Mouse (Mus musculus): ENCODE results near the gene BC049762. TPM values are rescaled to one million over a fixed set of nuclear protein-coding genes. Genes with fewer than 3 reads are reported as not detected.

BC049762 gene
- 0.52 TPM in 1 of 2 replicates, not detected in the other for polyA plus RNA-seq (2015; fragmentation: Nextera tagmentation; extraction: Ambion mirVana)

DNA sequence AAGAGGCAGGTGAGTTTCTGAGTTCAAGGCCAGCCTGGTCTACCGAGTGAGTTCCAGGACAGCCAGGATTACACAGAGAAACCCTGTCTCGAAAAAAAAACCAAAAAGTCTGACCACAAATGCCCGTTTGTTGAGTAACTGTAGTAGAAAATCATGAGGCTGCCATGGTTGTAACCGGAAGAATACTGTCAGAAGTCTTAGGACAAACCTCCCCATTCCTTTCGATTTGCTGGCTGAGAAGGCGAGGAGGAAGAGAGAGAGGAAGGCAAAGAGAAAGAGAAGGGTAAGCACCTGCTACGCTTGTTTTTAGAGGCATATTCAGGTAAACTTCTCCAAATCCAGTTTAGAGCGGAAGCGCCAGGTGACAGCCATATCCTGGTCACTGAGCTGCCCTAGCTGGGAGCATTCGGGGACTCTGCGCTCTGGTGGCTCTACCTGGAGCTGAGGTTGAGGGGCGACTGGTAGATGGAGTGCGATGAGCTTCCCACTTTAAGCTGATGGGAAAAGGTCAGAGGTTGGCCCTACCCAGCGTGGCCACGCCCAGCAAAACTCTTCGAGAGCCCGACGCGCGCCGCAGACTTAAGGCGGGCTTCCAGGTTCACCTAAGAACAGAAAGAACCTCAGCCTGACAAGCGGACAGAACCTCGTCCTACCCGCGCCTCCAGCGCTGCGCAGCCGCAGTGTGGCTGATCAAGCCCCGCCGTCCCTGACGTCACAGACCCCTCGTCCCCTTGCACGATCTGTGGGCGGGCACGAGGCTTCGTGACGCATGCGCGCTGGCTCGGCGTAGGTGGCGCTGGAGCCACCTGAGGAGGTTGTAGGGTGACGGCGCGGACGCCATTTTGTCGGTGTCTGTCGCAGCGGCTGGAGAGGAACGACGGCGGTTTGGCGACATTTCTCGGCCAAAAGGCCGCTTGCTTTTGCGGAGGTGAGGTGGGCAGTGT, at the start of gene BC049762:
Gene BC049762, minus strand, starts transcription at position 705 of the 944 bp plus-strand sequence.
- H3K27ac ChIP-seq, result peak within 1 kb of the TSS; percentile 87
- peak; percentile 97 for ATAC-seq (ENCODE audit: borderline replicate concordance, extremely low read depth, low FRiP score, low TSS enrichment)
- H3K9ac ChIP-seq, result peak within 1 kb of the TSS; percentile 91
- peaks cover 29% of the 10 kb centered on the region for H3K4me1 ChIP-seq
- 7% methylated on average over 57 of the region's 57 CpGs for WGBS
- peaks cover 7% of the 10 kb centered on the region; the same call in 1 of the 2 replicates for H3K36me3 ChIP-seq
- H3K27me3 ChIP-seq, result no peaks in the 10 kb centered on the region
- H3K4me3 ChIP-seq, result peak within 1 kb of the TSS; percentile 69
- H3K4me2 ChIP-seq, result peak within 1 kb of the TSS; percentile 86
- H3K9me3 ChIP-seq, result no peaks in the 10 kb centered on the region

DNA sequence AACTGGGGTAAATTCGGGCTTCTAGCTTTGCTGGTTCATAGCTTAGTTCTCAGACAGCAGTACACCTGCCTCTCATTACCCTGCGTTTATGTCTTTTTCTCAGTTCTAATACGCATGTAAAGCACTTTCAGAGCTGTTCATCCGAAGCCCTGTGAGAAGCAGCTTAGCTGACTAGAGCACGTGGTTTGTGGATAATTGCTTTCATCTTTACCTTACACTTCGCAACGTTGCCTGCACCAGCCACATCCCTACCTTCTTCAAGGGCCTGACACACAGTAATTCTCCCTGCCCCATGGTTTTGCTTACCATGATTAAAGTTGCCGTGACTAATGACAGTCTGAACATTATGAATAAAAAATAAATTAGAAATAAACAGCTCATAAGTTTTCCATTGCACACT, 49.0 kb upstream of the BC049762 start:
- Histone ChIP-seq H3K4me2 (no peak overlapping the region), H3K4me3 (no peak overlapping the region), H3K9me3 (no peaks in the 10 kb centered on the region), H3K27me3 (no peaks in the 10 kb centered on the region), H3K36me3 (no peaks in the 10 kb centered on the region), H3K9ac (no peak overlapping the region), H3K27ac (no peak overlapping the region), H3K4me1 (peaks cover 7% of the 10 kb centered on the region)
- 80% methylated on average over 8 of the region's 8 CpGs for WGBS
- ATAC-seq (ENCODE audit: borderline replicate concordance, extremely low read depth, low FRiP score, low TSS enrichment), result no peak

DNA sequence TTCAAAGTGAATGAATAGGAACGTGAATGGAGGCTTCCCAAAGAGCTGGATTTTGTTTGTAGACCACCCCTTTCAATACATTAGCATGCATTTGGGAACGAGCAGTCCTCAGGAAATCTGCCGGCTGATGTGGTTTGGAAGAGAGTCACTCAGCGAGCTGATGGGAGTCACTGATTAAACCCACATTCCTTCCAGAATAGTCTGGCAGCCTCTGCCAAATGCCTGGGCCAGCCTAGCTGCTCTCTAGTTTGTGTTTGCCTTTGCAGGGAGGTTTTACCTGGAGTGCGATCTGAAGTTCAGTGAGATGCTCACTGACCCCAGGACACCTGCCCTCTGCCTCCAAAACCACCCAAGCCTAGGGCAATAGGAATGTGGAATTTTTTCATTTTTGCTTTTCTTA, 45.5 kb upstream of the BC049762 start:
- Histone ChIP-seq H3K27ac (no peak overlapping the region), H3K4me2 (no peak overlapping the region), H3K27me3 (no peaks in the 10 kb centered on the region), H3K9me3 (no peaks in the 10 kb centered on the region), H3K4me1 (peaks cover 7% of the 10 kb centered on the region), H3K9ac (no peak overlapping the region), H3K36me3 (no peaks in the 10 kb centered on the region), H3K4me3 (no peak overlapping the region)
- no peak for ATAC-seq (ENCODE audit: borderline replicate concordance, extremely low read depth, low FRiP score, low TSS enrichment)
- 29% methylated on average over 5 of the region's 5 CpGs for WGBS

DNA sequence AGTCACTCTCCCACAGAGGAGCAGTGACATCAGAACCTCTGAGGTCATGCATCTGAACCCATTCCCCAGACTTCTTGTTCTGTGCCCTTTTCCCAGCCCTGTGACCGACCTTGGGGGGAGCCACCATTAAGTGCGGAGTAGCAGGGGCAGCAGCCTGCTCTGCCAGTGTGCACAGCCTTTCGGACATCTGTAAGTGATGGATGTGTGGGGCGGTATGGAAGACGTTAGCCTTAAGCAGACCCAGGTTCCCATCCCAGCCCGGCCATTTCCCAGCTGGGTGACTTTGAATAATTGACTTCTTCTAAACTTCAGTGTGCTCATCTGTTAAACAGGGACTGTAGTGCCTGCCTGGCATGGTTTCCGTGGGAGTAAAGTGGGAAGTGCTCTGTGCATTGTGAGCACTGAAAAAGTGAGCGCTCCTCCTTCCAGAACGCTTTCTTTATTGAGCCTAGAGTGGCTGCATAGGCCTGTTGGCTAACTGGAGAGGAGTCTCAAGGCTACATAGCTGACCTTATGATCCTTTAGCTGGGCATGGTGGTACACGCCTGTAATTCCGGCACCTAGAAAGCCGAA, 41.2 kb upstream of the BC049762 start:
- Histone ChIP-seq H3K9me3 (no peaks in the 10 kb centered on the region), H3K27me3 (no peaks in the 10 kb centered on the region), H3K4me2 (no peak overlapping the region), H3K9ac (no peak overlapping the region), H3K4me3 (no peak overlapping the region), H3K4me1 (peaks cover 7% of the 10 kb centered on the region), H3K27ac (no peak overlapping the region), H3K36me3 (no peaks in the 10 kb centered on the region)
- WGBS, result 60% methylated on average over 12 of the region's 12 CpGs
- no peak for ATAC-seq (ENCODE audit: borderline replicate concordance, extremely low read depth, low FRiP score, low TSS enrichment)

DNA sequence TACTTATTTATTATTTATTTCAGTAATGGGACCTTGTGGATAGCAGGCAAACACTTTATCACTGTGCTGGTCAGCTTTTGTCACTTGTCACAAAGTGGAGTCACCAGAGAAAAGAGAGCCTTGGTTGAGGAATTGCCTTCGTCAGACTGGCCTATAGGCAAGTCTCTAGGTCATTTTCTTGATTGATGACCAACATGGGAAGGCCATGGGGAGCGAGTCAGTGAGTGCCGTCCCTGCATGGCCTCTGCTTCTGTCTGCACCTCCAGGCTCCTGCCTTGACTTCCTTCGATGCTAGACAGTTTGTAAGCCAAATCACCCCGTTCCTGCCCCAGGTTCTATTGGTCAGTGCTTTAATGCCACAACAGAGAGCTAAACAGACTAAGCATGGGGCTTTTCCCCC, 39.5 kb upstream of the BC049762 start:
- 69% methylated on average over 5 of the region's 5 CpGs for WGBS
- ATAC-seq (ENCODE audit: borderline replicate concordance, extremely low read depth, low FRiP score, low TSS enrichment), result no peak
- Histone ChIP-seq H3K4me2 (no peak overlapping the region), H3K36me3 (no peaks in the 10 kb centered on the region), H3K27ac (no peak overlapping the region), H3K4me3 (no peak overlapping the region), H3K4me1 (no peaks in the 10 kb centered on the region), H3K9ac (no peak overlapping the region), H3K9me3 (no peaks in the 10 kb centered on the region), H3K27me3 (no peaks in the 10 kb centered on the region)

DNA sequence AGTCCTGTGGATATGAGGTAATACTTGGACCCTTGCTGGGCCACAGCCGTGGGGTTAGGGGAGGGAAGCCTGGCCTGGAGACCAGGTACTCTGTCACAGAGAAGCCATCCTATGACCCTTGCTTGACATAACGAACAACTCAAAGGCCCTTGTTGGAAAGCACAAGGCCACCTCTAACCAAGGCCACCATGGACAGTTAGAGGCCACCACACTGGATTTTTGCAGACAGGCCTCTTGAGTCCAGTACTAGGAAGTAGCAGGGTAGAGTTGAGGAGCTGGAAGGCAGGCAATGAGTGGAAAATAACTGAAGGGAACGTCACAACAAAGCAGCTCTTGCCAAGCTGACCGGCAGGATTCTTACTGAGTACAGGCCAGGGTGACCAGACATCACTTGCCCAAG, 35.8 kb upstream of the BC049762 start:
- H3K9ac ChIP-seq, result no peak overlapping the region
- H3K36me3 ChIP-seq, result no peaks in the 10 kb centered on the region
- H3K4me3 ChIP-seq, result no peak overlapping the region
- WGBS, result 82% methylated on average over 4 of the region's 4 CpGs
- ATAC-seq (ENCODE audit: borderline replicate concordance, extremely low read depth, low FRiP score, low TSS enrichment), result no peak
- no peaks in the 10 kb centered on the region for H3K27me3 ChIP-seq
- peaks cover 6% of the 10 kb centered on the region; the same call in 1 of the 2 replicates for H3K4me1 ChIP-seq
- no peaks in the 10 kb centered on the region for H3K9me3 ChIP-seq
- H3K27ac ChIP-seq, result no peak overlapping the region
- no peak overlapping the region for H3K4me2 ChIP-seq

DNA sequence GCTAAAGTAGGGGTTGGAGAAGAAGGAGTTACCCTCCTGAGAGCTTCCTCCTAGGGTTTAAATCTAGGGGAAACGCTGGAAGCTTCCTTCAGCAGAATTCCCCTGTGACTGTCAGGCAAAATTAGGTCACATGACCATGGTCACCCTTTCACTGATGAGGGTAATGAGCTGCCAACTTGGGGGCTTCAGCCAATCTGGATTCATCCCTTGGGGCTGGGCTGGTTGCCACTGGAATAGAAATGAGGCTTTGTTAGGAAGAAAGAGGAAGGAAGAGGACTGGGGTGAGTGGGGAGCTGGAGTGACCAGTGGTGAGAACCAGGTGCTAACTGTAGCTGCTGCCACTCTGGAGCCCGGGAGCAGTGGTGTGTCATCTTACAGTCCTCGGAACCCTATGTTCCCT, 32.9 kb upstream of the BC049762 start:
- no peak for ATAC-seq (ENCODE audit: borderline replicate concordance, extremely low read depth, low FRiP score, low TSS enrichment)
- 75% methylated on average over 3 of the region's 3 CpGs for WGBS
- Histone ChIP-seq H3K9me3 (no peaks in the 10 kb centered on the region), H3K36me3 (no peaks in the 10 kb centered on the region), H3K4me2 (no peak overlapping the region), H3K27me3 (peaks cover 9% of the 10 kb centered on the region; the same call in 1 of the 2 replicates), H3K27ac (no peak overlapping the region), H3K4me1 (peaks cover 13% of the 10 kb centered on the region), H3K4me3 (no peak overlapping the region), H3K9ac (no peak overlapping the region)

DNA sequence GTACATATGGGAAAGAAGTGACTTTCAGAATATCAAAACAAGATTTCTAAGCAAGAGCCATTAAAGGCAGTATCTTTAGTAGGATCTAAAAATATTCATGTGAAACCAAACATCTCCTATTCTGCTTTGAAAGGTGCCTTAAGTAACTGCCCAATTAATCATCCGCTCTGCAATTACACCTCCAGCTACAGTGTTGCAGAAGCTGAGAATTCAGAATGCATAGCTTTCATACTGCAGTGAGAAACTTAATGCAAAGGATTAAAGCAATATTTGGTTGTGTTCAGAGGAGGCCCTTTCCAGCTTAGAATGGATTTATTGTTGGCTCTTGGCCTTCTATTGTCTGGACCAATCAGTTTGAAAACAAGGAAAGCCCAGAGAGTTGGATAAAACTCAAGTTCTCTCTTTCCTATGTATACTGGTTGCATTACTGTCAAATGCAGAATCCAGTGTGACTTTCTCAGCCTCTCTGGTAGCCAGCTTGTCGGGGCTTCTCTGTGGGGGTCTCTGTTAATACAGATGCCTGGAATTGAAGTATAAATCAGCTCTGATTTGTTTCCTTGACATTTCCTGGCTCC, 31.2 kb upstream of the BC049762 start:
- H3K4me3 ChIP-seq, result no peak overlapping the region
- 59% methylated on average over 2 of the region's 2 CpGs for WGBS

DNA sequence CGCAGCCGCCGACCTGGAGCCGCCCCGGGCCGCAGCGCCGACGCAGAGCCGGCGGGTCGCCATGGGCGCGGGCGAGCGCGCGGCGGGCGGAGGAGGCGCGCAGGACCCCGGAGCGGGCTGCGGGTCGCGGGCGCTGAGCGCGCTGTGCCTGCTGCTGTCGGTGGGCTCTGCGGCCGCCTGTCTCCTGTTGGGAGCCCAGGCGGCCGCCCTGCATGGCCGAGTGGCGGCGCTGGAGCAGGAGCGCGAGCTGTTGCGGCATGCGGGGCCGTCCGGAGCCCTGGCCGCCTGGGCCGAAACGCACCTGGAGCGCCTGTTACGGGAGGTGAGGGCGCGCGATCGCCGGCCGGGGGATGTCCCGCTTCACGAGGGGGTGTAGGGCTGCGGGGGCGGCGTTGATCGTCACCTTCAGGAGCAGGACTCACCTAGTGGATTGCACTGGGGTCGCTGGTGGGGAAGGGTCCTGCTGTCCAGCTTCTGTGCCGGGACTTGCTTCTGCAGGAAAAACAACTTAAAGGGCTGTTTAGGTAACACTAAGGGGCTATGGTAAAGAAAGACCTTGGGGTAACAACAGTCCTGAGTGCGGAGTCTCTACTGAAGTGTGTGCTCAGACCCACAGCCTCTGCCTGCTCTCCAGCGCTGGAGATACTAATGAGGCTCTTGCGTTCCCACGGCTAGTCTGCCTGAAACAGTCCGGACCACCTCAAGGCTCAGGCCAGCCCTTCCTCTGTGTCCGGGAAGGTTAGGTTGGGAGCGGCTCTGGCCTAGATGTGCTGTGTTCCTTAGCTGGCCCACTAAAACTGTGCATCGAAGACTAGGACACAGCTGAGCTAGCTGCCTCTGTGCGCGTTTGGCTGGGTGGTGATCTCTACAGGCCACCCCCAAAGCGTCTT, 27.5 kb upstream of the BC049762 start:
- Histone ChIP-seq H3K27ac (peak overlapping the region; percentile 81), H3K9ac (peak overlapping the region; percentile 71), H3K4me1 (peaks cover 24% of the 10 kb centered on the region), H3K4me2 (peak overlapping the region; percentile 95), H3K4me3 (peak overlapping the region; percentile 72), H3K27me3 (peaks cover 14% of the 10 kb centered on the region; the same call in 1 of the 2 replicates), H3K36me3 (0 out of 2 replicates have a peak, but pooled peaks cover under 1% of the 10 kb centered on the region), H3K9me3 (no peaks in the 10 kb centered on the region)
- WGBS, result 1% methylated on average over 73 of the region's 74 CpGs
- peak; percentile 79 for ATAC-seq (ENCODE audit: borderline replicate concordance, extremely low read depth, low FRiP score, low TSS enrichment)

More for the DNA sequence above, 31.2 kb upstream of the BC049762 start:
- ATAC-seq (ENCODE audit: borderline replicate concordance, extremely low read depth, low FRiP score, low TSS enrichment), result no peak
- H3K9me3 ChIP-seq, result no peaks in the 10 kb centered on the region
- no peak overlapping the region for H3K9ac ChIP-seq
- H3K36me3 ChIP-seq, result no peaks in the 10 kb centered on the region
- H3K4me1 ChIP-seq, result peaks cover 23% of the 10 kb centered on the region
- no peak overlapping the region for H3K27ac ChIP-seq
- H3K4me2 ChIP-seq, result no peak overlapping the region
- H3K27me3 ChIP-seq, result peaks cover 14% of the 10 kb centered on the region; the same call in 1 of the 2 replicates

DNA sequence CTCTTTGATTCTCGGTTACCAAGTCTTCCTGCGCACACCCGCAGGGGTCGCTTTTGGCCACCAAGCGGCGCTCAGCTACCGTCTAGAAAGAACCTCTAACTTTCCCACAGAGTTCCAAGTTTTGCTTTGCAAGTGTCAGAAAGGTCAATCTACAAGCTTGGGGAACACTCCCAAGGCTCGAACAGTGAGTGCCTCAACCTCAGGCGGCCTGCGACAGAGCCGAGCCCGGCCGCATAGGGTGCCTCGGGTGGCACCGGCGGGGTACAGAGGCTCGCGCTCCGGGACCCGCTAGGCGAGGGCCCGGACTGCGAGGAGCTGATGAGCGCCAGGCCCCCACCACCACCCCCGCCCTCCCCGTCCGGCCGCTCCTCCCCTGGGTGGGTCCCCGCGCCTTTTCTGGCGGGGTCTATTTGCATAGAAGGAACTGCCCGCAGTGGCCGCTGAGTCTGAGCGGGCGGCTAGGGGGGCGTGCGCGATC, 26.8 kb upstream of the BC049762 start, which contains the start of gene Col23a1:
Gene Col23a1, plus strand, starts transcription at position 357 of the 478 bp plus-strand sequence.
- peaks cover 24% of the 10 kb centered on the region for H3K4me1 ChIP-seq

DNA sequence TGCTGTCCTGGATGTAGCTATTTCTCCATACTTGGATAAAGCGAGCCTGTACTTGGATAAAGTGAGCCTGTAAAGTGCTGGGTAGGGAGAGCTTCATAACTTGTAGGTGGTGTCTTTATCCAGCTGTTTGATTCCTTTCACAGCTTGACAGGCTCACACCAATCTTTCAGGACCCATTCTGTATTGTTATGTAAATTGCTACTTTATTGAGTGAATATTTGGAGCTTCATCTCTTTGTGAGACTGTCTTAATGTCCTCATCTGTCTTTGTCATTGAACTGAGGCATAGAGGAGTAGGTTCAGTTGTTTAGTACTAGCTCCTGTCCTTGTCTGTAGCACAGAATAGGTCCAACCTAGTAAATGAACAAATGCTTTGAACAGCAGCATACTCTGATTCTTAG, 11.6 kb upstream of the BC049762 start:
- no peak overlapping the region for H3K4me3 ChIP-seq
- H3K4me2 ChIP-seq, result no peak overlapping the region
- H3K4me1 ChIP-seq, result no peaks in the 10 kb centered on the region
- H3K9me3 ChIP-seq, result no peaks in the 10 kb centered on the region
- WGBS, result 83% methylated on average over 1 of the region's 1 CpGs
- H3K9ac ChIP-seq, result no peak overlapping the region
- no peak overlapping the region for H3K27ac ChIP-seq
- H3K27me3 ChIP-seq, result no peaks in the 10 kb centered on the region
- H3K36me3 ChIP-seq, result peaks cover 70% of the 10 kb centered on the region
- ATAC-seq (ENCODE audit: borderline replicate concordance, extremely low read depth, low FRiP score, low TSS enrichment), result no peak

More for the DNA sequence above, 26.8 kb upstream of the BC049762 start, which contains the start of gene Col23a1:
- peak; percentile 95 for ATAC-seq (ENCODE audit: borderline replicate concordance, extremely low read depth, low FRiP score, low TSS enrichment)
- H3K9ac ChIP-seq, result peak within 1 kb of the TSS; percentile 71
- H3K27ac ChIP-seq, result peak within 1 kb of the TSS; percentile 81
- H3K4me2 ChIP-seq, result peak within 1 kb of the TSS; percentile 95
- 0 out of 2 replicates have a peak, but pooled peaks cover 3% of the 10 kb centered on the region for H3K36me3 ChIP-seq
- H3K4me3 ChIP-seq, result peak within 1 kb of the TSS; percentile 72
- H3K9me3 ChIP-seq, result no peaks in the 10 kb centered on the region
- peaks cover 14% of the 10 kb centered on the region; the same call in 1 of the 2 replicates for H3K27me3 ChIP-seq
- under 1% methylated on average over 38 of the region's 38 CpGs for WGBS

All from lung, embryonic 15.5 days (tissue).